Mouse (Mus musculus) spleen, adult 2 months (tissue): ENCODE data around the gene Pfdn6. TPM values are rescaled to one million over a fixed set of nuclear protein-coding genes. Genes with fewer than 3 reads are reported as not detected.
"Not testable (repeated sequence)": the region's sequence is repeated elsewhere in the genome, so short reads cannot be mapped to it uniquely, and the experiment has no call there.

Source experiments
- DNase-seq, 2 experiments: peaks; one replicate each; pipeline versions ENCODE4 v3.0.0 to v3.0.0-alpha.2; 2012 to 2021; ENCODE audit warnings: low spot score in 2 of 2, low read depth in 1 of 2
- H3K27ac ChIP-seq: fragments of 200-500 bp; 2 replicates; pipeline ENCODE4 v1.5.1; 2012; ENCODE audit warnings: low read length, inconsistent platforms; ENCODE audit not compliant: insufficient read depth
- H3K27me3 ChIP-seq: fragments of 200-500 bp; 2 replicates; pipeline ENCODE4 v1.6.1; 2012; ENCODE audit warnings: mild to moderate bottlenecking, moderate library complexity, low read length, inconsistent platforms; ENCODE audit not compliant: control insufficient read depth, insufficient read depth
- H3K36me3 ChIP-seq: fragments of 200-500 bp; 2 replicates; pipeline ENCODE4 v1.6.1; 2012; ENCODE audit warnings: mild to moderate bottlenecking, low read length, inconsistent platforms; ENCODE audit not compliant: control insufficient read depth, insufficient read depth
- H3K4me1 ChIP-seq: fragments of 200-500 bp; 2 replicates; pipeline ENCODE4 v1.6.1; 2011; ENCODE audit warnings: inconsistent platforms; ENCODE audit not compliant: control insufficient read depth, insufficient read depth, insufficient read length
- H3K4me3 ChIP-seq: fragments of 200-500 bp; 2 replicates; pipeline ENCODE4 v1.5.1; 2011; ENCODE audit warnings: mild to moderate bottlenecking, inconsistent platforms; ENCODE audit not compliant: insufficient read depth, insufficient read length; ENCODE audit errors: extremely low read depth
- CTCF ChIP-seq: fragments of 200-500 bp; IDR thresholded peaks from 2 replicates; pipeline ENCODE4 v1.5.1; 2011; ENCODE audit warnings: mild to moderate bottlenecking, inconsistent platforms; ENCODE audit not compliant: insufficient read depth, insufficient read length, insufficient replicate concordance; ENCODE audit errors: extremely low read depth
- POLR2A ChIP-seq: fragments of 200-500 bp; IDR thresholded peaks from 2 replicates; pipeline ENCODE4 v1.6.1; 2011; ENCODE audit warnings: low read depth, low read length, inconsistent platforms
- WGBS: fragments of 180-500 bp; shearing (Covaris S2); methylation state at CpG from one replicate; pipeline ENCODE4 v1.1.7; 2018; 5-methylcytosine and 5-hydroxymethylcytosine counted together
- polyA plus RNA-seq: library from polyadenylated mRNA; depleted of rRNA; stranded (reverse); fragments of >200 nt; gene quantifications from 2 replicates; pipeline ENCODE4 v1.2.3, GENCODE M21; 2012

The Pfdn6 gene
- polyA plus RNA-seq, 1 experiment = 13.8 TPM

DNA sequence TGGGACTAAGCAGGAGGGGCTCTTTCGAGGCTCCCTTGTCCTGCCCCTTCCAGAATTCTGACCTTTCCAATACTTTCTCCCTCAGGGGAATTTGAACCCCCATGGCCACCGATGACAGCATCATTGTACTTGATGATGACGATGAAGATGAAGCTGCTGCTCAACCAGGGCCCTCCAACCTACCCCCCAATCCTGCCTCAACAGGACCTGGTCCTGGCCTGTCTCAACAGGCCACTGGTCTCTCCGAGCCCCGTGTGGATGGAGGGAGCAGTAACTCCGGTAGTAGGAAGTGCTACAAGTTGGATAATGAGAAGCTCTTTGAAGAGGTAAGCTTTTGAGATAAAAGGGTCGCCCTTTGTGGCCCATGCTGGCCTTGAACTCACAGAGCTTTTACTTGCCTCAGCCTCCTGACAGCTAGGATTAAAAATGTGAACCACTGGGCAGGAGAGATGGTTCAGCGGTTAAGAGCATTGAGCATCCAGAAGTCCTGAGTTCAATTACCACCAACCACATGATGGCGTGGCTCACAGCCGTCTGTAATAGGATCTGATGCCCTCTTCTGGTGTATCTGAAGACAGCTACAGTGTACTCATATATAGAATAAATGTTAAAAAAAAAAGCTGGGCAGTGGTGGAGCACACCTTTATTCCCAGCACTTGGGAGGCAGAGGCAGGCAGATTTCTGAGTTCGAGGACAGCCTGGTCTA, 29.6 kb downstream of the Pfdn6 start:
- H3K27me3 ChIP-seq = no peaks in the 10 kb centered on the region
- H3K27ac ChIP-seq = peak overlapping the region; percentile 92
- TF ChIP-seq CTCF (no peak), POLR2A (no peak)
- peaks cover 28% of the 10 kb centered on the region for H3K36me3 ChIP-seq
- peak overlapping the region; percentile 76 for H3K4me3 ChIP-seq
- DNase-seq = no peak
- peaks cover 2% of the 10 kb centered on the region; the same call in 1 of the 2 replicates for H3K4me1 ChIP-seq
- 41% methylated on average over 11 of the region's 11 CpGs for WGBS

DNA sequence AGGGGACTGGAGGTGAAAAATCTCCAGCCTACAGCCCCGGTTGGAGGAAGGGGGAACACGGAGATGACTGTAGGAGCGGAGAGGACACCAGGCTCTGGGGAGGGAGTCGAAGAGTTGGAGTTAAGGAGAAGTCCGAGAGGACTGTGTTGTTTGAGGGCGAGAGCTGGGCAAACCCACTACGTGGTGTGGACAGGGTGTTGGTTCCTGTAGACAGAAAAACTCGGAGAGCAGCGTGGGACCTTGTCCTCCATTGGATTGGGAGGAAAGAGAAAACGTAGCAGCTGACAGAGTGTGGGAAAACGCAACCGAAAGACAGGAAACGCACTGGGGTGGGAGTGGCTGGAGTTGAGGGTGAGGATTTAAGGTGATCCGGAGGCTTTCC, 30.3 kb downstream of the Pfdn6 start:
- Histone ChIP-seq H3K27me3 (no peaks in the 10 kb centered on the region), H3K36me3 (peaks cover 27% of the 10 kb centered on the region), H3K4me1 (no peaks in the 10 kb centered on the region; the same call in 1 of the 2 replicates), H3K4me3 (peak overlapping the region; percentile 76), H3K27ac (peak overlapping the region; percentile 92)
- under 1% methylated on average over 14 of the region's 14 CpGs for WGBS
- TF ChIP-seq CTCF (no peak), POLR2A (no peak)
- DNase-seq = no peak

DNA sequence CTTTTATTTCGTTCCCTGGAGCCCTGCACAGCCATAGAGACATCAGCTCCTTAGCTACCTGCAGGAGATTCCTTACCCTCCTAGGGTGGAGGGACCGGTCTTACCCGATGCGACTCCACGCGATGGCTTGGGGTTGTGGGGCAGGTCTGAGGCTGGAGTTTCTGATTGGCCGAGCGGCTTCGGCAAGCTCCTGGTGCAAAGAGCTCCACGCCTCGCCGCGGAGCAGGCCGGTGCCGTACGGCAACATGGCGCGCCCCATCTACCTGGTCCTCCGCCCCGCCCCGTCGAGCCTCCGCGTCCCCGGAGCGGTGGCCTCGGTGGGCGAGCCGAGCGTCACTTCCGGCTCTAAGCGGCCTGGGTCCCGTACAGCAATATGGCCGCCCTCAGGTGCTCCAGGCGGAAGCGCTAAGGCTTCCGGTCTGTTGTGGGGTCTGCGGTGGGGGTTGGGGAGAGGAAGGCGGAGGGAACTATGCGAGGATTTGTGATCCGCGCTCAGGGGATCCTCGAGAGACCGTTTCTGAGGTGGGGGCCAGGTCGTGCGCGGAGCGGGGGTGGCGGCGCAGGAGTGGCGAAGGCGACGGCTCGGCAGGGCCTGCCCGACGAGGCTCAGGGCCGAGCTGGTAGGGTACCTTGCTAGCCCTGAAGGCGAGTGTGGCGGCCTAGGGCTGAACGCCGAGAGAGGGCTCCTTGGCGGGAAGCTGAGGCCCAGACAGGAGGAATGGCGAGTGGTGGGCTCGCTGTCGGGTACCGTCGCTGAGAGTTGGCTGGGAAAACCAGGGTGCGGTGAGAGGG, 30.9 kb downstream of the Pfdn6 start, which contains the start of gene Daxx:
Gene Daxx (plus strand): TSS at position 338 of the 792 bp plus-strand sequence.
- Histone ChIP-seq H3K36me3 (peaks cover 27% of the 10 kb centered on the region), H3K27ac (peak within 1 kb of the TSS; percentile 92), H3K4me1 (no peaks in the 10 kb centered on the region; the same call in 1 of the 2 replicates), H3K4me3 (peak within 1 kb of the TSS; percentile 76), H3K27me3 (no peaks in the 10 kb centered on the region)
- under 1% methylated on average over 68 of the region's 68 CpGs for WGBS
- TF ChIP-seq CTCF (no peak), POLR2A (peak; percentile 58)
- peak; percentile 95 to 99 for DNase-seq

DNA sequence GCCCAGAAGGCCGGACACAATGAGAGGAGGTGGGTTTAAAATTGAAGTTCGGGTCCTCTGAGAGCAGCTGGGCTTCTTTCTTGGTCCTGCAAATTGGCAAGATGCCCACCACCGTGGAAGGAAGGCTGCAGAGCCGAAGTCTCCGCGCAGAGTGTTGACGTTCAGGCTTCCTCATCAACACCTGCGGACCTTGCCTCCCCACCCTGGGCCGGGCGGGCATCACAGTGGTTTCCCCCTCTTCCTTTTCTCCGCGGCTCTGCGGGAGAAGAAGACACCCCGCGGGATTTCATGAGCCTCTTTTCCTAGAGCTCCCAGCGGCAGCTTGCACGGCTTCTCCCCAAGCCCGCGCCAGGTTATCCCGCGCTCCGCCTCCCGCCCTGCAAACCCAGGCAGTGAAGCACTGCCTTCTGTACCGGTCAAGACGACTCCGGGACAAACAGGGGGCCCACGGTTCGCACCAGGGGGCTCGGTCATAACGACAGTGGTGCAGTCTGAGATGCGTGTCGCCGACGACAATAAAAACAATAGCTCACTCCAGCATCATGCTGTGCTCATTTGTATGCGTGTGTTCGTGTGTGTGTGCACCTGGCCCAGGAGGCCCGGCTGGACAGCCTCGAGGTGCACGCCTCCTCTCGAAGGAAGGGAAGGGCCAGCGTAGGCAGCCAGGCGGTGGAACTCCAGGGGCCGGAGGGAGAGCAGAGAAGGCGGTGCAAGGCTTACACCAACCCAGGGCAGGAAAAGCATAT, 31.6 kb downstream of the Pfdn6 start:
- DNase-seq = peak in 1 of 2 experiments; percentile 47
- Histone ChIP-seq H3K36me3 (peaks cover 21% of the 10 kb centered on the region), H3K4me3 (peak overlapping the region; percentile 69), H3K27me3 (no peaks in the 10 kb centered on the region), H3K4me1 (peaks cover 3% of the 10 kb centered on the region; the same call in 1 of the 2 replicates), H3K27ac (peak overlapping the region; percentile 79)
- TF ChIP-seq CTCF = no peak
- no peak for TF ChIP-seq POLR2A
- WGBS = 1% methylated on average over 44 of the region's 44 CpGs

DNA sequence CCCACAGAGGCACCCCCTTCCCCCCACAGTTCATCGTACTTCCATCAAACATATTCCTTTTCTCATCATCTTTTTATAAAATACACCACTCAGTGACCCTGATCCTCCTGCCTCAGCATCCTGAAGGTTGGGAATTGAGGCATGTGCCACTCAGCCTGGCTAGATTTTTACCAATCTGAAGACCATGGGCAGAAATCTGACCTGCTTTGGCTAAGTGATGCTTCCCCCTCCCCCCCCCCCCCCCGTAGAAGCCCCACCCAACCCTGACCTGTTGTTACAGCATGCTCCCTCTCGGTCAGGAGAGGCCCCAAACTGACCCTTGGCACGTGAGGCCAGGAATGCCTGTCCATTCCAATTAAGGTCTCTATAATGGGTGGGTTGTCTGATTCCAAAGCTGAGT, 35.3 kb downstream of the Pfdn6 start, which contains the start of gene Platr17:
Gene Platr17 (plus strand): TSS at position 301 of the 400 bp plus-strand sequence.
- not testable (repeated sequence) for DNase-seq, H3K36me3 ChIP-seq, H3K4me1 ChIP-seq, H3K27me3 ChIP-seq, H3K4me3 ChIP-seq
- 75% methylated on average over 3 of the region's 4 CpGs for WGBS
- peak within 1 kb of the TSS; percentile 53; the same call in 1 of the 2 replicates for H3K27ac ChIP-seq

DNA sequence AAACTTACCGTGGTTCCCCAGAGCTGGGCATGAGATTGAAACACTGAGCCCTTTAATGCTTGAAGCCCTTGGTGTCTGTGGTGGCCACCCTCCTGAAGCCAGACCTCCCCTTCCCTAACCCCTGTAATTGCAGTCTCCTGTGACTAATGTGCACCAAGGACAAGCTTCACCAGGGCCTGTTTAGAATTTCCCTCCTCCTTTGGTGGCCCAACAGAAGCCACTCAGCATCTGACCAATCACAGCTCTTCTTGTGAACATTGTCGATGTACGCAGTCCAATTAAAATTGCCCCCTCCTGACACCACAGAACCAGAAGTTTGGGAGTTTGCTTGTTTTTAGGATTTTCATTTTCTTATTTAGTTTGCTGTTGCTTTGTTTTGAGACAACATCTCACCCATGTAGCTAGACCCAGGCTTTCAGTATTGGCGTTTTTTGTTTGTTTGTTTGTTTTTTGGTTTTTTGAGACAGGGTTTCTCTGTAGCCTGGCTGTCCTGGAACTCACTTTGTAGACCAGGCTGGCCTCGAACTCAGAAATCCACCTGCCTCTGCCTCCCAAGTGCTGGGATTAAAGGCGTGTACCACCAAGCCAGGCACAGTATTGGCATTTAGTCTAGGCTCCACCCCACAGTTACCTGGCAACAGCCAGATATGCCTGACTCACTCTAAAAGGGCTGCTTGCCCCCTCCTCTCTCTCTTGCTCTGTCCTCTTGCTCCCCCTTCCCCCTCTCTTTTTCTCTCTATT, 36.1 kb downstream of the Pfdn6 start:
- not testable (repeated sequence) for H3K4me3 ChIP-seq, H3K4me1 ChIP-seq, H3K36me3 ChIP-seq, DNase-seq, H3K27me3 ChIP-seq
- peak overlapping the region; percentile 53 for H3K27ac ChIP-seq
- WGBS = 83% methylated on average over 6 of the region's 6 CpGs
